Mouse (Mus musculus) T-helper 17 cell (primary cell): ENCODE measurements around the gene Pacrg.

Source experiments
- in situ Hi-C, 2 experiments: fragments of 300-600 bp; cut with MboI, MseI; formaldehyde crosslinking; loops; 1 replicate in 1 of 2; 2 replicates in 1 of 2; pipeline ENCODE4 v1.15.1; 2025; ENCODE audit warnings: high pct_unique_total_duplicates in 2 of 2

Pacrg gene

GRCm38 (mm10) chr17:10744709-10745461 is 95.2 kb downstream of the Pacrg start:
- in situ Hi-C loops, result no loop called here

GRCm38 (mm10) chr17:10740083-10740482 is 100.0 kb downstream of the Pacrg start:
- in situ Hi-C loops, result no loop called here

- in situ Hi-C loops, result no loop called here
Observed at GRCm38 (mm10) chr17:10737966-10738365, 102.1 kb downstream of the Pacrg start.

- in situ Hi-C loops, result no loop called here
Observed at GRCm38 (mm10) chr17:10734733-10735132, 105.4 kb downstream of the Pacrg start.

GRCm38 (mm10) chr17:10732303-10733048 is 107.6 kb downstream of the Pacrg start:
- in situ Hi-C loops, result no loop called here

- in situ Hi-C loops, result no loop called here
Observed at GRCm38 (mm10) chr17:10724853-10725252, 115.3 kb downstream of the Pacrg start.

- in situ Hi-C loops, result no loop called here
Observed at GRCm38 (mm10) chr17:10721562-10721961, 118.5 kb downstream of the Pacrg start.

GRCm38 (mm10) chr17:10717148-10717547 is 123.0 kb downstream of the Pacrg start:
- in situ Hi-C loops, result no loop called here

- in situ Hi-C loops, result no loop called here
Observed at GRCm38 (mm10) chr17:10702781-10703180, 137.3 kb downstream of the Pacrg start.

GRCm38 (mm10) chr17:10698041-10698440 is 142.1 kb downstream of the Pacrg start:
- in situ Hi-C loops, result no loop called here

- in situ Hi-C loops, result no loop called here
Observed at GRCm38 (mm10) chr17:10695421-10695820, 144.7 kb downstream of the Pacrg start.

- in situ Hi-C loops, result no loop called here
Observed at GRCm38 (mm10) chr17:10677098-10677497, 163.0 kb downstream of the Pacrg start.

GRCm38 (mm10) chr17:10675536-10675935 is 164.6 kb downstream of the Pacrg start:
- in situ Hi-C loops, result no loop called here

GRCm38 (mm10) chr17:10675048-10675447 is 165.1 kb downstream of the Pacrg start:
- in situ Hi-C loops, result no loop called here

GRCm38 (mm10) chr17:10661294-10661693 is 178.8 kb downstream of the Pacrg start:
- in situ Hi-C loops, result no loop called here

GRCm38 (mm10) chr17:10643604-10644003 is 196.5 kb downstream of the Pacrg start:
- in situ Hi-C loops, result no loop called here

- in situ Hi-C loops, result no loop called here
Observed at GRCm38 (mm10) chr17:10639816-10640215, 200.3 kb downstream of the Pacrg start.

- in situ Hi-C loops, result no loop called here
Observed at GRCm38 (mm10) chr17:10635955-10636470, 204.1 kb downstream of the Pacrg start.

GRCm38 (mm10) chr17:10635470-10635869 is 204.6 kb downstream of the Pacrg start:
- in situ Hi-C loops, result no loop called here

- in situ Hi-C loops, result no loop called here
Observed at GRCm38 (mm10) chr17:10635046-10635445, 205.1 kb downstream of the Pacrg start.

GRCm38 (mm10) chr17:10633769-10634168 is 206.3 kb downstream of the Pacrg start:
- in situ Hi-C loops, result no loop called here

- in situ Hi-C loops, result no loop called here
Observed at GRCm38 (mm10) chr17:10628240-10628639, 211.9 kb downstream of the Pacrg start.

- in situ Hi-C loops, result no loop called here
Observed at GRCm38 (mm10) chr17:10627476-10627875, 212.6 kb downstream of the Pacrg start.
